Mouse (Mus musculus): ENCODE data around the gene Gm9999.
A peak's percentile ranks its signal among the peaks of the same experiment; 100 is the strongest.
"Not testable (repeated sequence)": the region's sequence is repeated elsewhere in the genome, so short reads cannot be mapped to it uniquely, and the experiment has no call there.

Gene Gm9999

GRCm38 (mm10) chr7:46999983-47000643 lies 16.7 kb downstream of the Gm9999 start:
- DNase-seq: no peak

DNA sequence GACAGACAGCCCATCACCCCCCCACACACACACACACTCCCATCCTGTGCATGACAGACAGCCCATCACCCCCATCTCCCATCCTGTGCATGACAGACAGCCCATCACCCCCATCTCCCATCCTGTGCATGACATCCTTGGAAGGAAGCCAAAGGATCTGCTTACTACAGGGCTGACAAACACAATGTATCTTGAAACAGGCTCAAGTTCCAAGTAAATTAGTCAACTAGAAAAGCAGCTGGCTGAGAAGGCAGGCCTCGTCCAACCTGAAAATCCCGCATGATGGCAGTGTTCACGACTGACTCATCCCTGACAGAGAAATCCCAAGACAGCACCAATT lies 17.2 kb downstream of the Gm9999 start:
- peak; percentile 79 for DNase-seq

- DNase-seq: no peak
These were observed 17.9 kb downstream of the Gm9999 start for GRCm38 (mm10) chr7:47001125-47001899.

GRCm38 (mm10) chr7:47001900-47002275 lies 18.5 kb downstream of the Gm9999 start:
- DNase-seq: no peak

GRCm38 (mm10) chr7:47003411-47004115 lies 20.2 kb downstream of the Gm9999 start:
- no peak for DNase-seq

DNA sequence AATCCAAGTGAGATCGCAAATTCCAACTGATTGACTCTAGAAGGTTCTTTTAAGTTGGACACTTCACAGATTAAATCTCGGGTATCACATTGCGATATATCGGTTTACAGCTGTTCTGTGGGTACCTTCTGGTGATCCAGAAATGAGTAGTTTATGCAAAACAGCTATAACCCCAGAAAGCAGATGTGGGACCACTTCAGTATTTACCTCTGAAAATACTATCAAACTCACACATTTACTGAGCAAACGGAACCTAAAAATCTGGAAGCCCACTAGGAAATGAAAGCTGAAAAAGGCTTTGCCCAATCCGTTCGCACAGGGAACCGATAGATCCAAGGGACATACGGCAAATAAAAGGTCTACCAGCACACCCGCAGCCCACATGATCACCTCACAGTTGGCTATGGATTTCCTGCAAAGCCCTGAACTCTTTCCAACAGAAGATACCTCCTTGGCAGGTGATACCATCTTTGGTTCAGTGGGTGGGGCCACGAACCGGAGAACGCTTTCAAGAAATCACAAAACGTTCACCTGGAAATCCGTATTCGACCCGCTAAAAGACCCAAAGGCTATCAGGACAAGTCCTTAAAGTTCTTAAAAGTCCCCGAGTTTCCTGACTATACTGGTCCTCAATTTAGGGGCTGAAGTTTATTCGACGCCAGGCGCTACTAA lies 23.9 kb downstream of the Gm9999 start:
- DNase-seq: no peak

GRCm38 (mm10) chr7:47007818-47008167 lies 24.4 kb downstream of the Gm9999 start:
- no peak for DNase-seq

GRCm38 (mm10) chr7:47008168-47008993 lies 25.0 kb downstream of the Gm9999 start, which contains the start of gene Spty2d1:
Gene Spty2d1, minus strand, starts transcription at chr7:47008411.
- DNase-seq: peak; percentile 100

GRCm38 (mm10) chr7:47013131-47013767 lies 29.9 kb downstream of the Gm9999 start:
- DNase-seq: no peak

DNA sequence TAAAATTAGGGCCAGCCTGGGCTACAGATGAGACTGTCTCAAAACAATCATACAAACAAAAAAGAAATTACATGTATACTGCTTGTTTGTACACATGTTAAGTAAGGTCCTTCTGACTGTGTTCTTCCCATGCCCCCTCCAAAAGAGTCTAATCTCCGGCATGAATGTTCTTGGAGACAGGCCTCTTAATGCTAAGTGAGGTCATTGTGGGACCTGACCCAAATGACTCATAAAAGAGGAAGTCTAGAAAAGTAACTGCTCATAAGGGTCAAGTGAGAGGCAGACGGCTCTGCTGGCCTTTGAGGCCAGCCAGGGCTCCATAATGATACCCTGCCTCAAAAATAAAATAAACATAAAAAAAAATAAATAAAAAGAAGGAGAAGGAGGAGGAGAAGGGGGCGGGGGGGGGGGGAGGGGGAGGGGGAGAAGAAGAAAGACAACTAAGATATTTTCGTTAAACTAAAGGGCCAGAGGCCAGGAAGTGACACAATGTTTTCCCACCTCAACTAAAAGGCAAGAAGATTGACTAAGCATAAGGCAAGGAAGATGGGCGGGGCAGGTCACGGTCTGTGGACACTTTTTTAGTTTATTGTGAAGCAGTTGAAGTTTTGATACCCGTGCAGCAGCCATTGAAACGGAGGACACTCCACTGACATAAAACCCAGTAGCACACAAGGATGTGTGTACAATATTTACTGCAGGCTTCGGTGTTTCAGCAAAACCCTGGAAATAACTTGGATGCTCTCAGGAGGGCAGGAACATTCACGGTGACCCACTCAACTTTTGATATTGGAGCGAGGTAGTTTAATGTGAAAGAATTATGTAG lies 31.4 kb downstream of the Gm9999 start:
- DNase-seq: peak; percentile 87

DNA sequence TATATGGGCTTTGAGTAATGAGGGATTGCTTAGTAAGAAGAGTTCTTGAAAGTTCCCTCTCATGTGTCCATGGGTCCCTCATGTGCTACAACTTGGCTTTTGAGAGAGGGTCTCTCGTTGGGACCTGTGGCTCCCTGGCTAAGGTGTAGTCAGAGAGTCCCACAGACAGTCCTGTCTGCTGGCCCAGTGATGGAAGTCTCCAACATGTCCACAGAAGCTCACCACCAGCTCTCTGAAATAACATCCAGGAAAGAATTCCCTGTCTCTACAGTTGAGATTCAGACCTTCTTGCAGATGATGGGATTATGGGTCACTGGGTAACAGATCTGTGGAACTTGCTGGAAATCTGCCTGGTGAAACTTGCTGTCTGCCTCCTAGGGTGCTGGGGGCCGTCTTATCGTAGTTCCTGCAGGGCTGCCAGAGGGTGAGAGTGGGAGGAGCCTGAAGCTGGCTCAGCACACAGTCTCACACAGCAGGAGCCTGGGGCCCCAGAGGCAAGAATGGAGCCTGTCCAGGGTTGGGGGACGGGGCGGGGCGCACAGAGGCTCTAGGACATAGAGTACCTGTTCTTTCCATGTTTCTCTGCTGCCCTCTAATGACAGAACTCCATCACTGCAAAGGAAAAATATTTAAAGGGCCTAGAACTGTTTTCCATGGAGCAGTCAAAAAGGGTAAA lies 32.1 kb downstream of the Gm9999 start:
- DNase-seq: peak; percentile 96

GRCm38 (mm10) chr7:47016602-47017001 lies 33.2 kb downstream of the Gm9999 start:
- DNase-seq: no peak

DNA sequence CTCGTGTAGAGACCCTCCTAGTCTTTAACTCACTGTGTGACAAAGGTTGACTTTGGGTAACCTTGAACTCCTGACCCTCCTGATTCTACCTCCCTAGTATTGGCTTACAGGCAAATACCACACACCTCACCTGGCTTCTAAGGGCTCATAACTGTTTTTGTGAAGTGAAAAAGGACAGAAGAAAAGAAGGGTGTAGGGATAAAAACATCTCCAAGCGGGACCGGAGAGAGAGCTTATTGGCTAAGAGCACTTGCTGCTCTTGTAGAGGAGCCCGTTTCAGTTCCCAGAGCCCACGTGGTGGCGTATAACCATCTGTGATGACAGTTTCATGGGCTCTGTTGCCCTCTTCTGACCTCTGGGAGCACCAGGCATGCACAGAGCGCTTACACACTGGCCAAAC lies 33.8 kb downstream of the Gm9999 start:
- no peak for DNase-seq

- peak; percentile 29 for DNase-seq
These were observed 36.3 kb downstream of the Gm9999 start for GRCm38 (mm10) chr7:47019641-47020040.

DNA sequence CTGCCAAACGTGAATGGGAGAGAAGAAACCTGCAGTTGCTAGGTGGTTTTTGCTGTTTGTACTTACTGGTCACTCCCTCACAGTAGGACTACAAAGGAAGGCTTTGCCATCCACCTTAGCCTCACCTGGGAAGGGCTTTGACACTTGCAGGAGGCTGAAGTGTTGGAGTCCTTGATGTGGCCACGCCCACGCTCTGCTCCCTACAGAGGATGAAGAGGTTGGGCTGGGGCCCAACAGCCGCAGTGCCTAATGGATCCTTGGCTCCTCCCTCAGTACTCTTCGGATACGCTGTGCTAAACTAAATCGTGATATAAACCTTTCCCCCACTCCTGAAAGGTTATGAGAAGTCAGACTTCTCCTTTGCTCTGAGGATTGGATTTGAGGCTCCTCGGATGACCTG lies 37.6 kb downstream of the Gm9999 start:
- DNase-seq: peak; percentile 38

- DNase-seq: no peak
These were observed 39.1 kb downstream of the Gm9999 start for GRCm38 (mm10) chr7:47022482-47022881.

DNA sequence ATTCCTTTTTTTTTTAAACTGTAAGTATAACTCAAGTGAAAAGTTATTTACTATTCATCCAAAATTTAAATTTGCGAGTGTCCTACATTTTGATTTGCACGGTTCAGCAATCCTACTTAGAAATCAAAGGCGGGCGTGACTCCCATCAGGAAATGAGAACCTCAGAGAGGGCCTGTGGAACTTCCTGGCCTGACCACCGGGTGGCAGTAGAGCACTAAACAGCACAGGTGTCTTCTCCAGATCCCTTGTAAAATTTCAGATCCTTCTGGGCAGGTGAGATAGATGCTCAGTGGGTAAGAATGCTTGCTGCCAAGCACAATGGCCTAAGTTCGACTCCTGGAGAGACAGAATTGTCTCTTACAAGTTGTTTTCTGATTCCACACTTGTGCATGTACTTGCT lies 40.1 kb downstream of the Gm9999 start:
- peak; percentile 91 for DNase-seq

DNA sequence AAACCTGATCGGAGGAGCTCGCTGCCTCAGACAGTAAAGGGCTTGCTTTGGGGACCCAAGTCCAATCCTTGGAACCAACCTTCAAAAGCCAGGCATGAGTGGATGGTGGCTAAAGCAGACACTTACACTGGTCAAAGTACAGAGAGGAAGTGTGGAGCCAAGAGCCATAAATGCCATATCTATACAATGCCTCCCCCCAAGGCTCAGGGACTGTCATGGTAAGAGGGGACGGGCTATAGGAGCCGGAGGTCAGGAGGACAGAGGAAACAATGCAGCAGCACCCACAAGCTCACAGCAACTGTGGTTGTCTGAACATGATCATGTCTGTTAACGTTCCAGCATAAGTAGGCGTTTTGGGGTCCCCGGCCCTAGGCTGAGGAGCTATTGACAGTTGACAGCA lies 41.1 kb downstream of the Gm9999 start:
- no peak for DNase-seq

GRCm38 (mm10) chr7:47025429-47025828 lies 42.0 kb downstream of the Gm9999 start:
- no peak for DNase-seq

DNA sequence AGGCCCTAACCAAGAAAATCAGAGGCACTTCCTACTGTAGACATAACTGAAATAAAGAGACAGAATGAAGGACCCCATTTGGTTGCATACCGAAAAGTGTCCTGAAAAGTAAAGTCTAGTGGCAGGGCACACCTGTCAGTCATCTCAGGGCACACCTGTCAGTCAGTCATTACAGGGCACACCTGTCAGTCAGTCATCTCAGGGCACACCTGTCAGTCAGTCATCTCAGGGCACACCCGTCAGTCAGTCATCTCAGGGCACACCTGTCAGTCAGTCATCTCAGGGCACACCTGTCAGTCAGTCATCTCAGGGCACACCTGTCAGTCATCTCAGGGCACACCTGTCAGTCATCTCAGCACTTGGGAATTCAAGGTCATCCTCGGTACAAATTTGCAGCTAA lies 43.5 kb downstream of the Gm9999 start:
- not testable (repeated sequence) for DNase-seq

DNA sequence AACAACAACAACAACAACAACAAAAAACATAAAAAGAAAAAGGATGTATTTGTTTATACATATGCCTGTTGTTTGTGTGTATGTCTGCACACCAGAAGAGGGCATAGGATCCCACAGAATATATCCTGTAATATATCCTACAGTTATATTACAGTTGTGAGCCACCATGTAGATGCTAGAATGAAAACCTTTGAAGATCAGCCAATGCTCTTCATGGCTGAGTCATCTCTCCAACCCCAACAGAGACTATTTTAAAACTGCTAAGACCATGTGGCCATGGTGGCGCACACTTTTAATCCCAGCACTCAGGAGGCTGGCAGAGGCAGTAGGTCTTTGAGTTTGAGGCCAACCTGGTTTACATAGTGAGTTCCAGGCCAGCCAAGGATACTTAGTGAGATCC lies 44.1 kb downstream of the Gm9999 start:
- DNase-seq: no peak
